Mouse (Mus musculus) heart, postnatal 0 days (tissue): Measurements from ENCODE around the gene Med22.

Experiments
- CTCF ChIP-seq: IDR thresholded peaks from 2 replicates; pipeline ENCODE4 v1.5.1; 2016; ENCODE audit warnings: antibody characterized with exemption, control low read depth, low read depth
- EP300 ChIP-seq: IDR thresholded peaks from 2 replicates; pipeline ENCODE4 v1.6.1; 2016; ENCODE audit warnings: antibody characterized with exemption, low read depth

- TF ChIP-seq EP300 (no peak), CTCF (no peak)
These were observed 1.8 kb upstream of the Med22 start for GRCm38 (mm10) chr2:26912253-26912770.
